Mouse (Mus musculus): ENCODE data around the gene Glra1.
"Not testable (repeated sequence)": the region's sequence is repeated elsewhere in the genome, so short reads cannot be mapped to it uniquely, and the experiment has no call there.

The Glra1 gene

GRCm38 (mm10) chr11:55607808-55608523 lies at the start of gene Glra1:
TSS of gene Glra1 (minus strand) at chr11:55608198.
- in situ Hi-C loops (cut with MboI, MseI) = no loop called here

DNA sequence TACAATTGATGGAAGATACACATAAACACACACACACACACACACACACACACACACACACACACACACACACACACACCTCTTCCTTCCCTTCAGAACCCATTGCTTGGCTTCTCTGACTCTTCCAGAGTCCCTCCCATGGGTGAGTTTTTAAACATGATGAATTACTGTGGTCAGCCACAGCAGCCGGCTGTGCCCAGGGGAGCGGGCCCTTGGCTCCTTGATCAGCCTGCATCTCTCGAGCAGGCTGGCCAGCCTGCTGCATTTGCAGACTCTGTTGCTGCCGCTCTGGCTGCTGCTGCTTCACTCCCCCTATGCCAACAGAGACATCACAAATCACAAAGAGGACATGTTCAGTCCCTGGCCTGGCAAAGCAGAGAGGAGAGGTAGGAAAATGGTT lies 29.0 kb upstream of the Glra1 start:
- in situ Hi-C loops (cut with MboI, MseI) = no loop called here

- in situ Hi-C loops (cut with MboI, MseI) = no loop called here
These were observed 25.9 kb upstream of the Glra1 start for GRCm38 (mm10) chr11:55633901-55634300.

DNA sequence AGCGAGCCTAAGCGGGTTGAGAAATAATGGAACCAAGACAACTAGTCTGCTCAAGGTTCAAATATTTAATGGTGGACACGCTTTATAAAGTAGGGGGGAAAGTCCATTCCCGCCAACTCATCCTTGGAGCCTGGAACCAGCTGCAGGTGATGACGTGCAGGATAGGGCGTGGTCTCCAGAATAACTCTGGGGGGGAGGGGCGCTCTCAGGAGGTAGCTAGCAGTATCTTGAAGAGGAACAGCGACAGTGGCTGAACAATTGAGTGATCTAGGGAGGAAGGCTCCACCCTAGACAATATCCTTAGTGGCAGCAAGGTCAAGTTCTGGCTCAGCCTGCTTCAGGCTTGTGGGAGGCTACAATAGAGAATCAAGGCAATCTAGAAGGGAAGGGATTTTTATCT lies 6.6 kb upstream of the Glra1 start:
- in situ Hi-C loops (cut with MboI, MseI) = not testable (repeated sequence)

DNA sequence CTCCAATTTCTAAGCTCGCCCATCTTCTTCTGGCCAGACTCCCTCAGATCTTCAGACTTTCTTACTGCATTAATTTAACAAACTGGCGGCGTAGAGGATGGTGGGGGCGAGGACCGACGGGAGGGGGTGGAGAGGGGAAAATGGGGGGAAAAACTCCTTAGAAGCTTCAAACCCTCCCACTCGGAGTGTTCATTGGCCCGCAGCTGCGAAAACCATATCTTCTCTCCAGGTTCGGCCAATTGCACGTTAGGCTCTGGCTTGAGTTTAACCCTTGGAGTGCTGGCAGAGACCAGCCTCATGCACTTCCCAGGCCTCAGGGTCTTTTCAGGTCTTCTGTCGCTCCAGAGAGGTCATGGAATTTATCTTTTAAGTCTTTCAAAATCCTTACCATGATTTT lies 524 bp upstream of the Glra1 start:
- in situ Hi-C loops (cut with MboI, MseI) = no loop called here

- in situ Hi-C loops (cut with MboI, MseI) = no loop called here
These were observed 761 bp downstream of the Glra1 start for GRCm38 (mm10) chr11:55607066-55607807.

DNA sequence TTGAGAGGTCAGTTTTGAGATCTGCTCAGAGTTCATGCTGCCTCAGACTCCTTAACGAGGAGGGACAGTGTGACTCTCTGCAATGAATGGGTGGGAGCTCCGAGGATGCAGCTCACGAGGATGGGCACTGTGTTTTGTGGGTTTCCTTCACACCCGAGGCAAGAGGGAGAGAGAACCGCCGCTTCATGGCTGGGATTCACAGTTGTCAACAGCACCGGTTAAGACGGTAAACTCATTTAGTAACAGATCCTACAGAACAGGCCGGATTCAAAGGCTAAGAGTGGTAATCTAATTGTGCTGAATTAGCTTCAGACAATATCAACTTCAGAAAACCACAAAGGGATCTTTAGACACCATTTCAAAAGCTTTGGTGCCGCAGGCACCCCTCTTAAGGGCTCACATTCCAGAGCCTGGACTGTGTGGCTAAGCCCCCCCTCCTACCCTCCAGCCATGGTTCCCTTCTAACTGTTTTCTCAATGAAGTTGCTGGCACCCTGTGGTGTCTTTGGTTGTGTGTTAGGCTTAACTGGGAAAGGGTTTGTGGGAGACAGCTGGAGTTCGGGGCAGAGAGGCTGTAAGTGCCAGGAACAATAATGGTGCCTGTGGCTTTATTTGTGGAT lies 6.4 kb downstream of the Glra1 start:
- in situ Hi-C loops (cut with MboI, MseI) = no loop called here

- in situ Hi-C loops (cut with MboI, MseI) = no loop called here
These were observed 12.3 kb downstream of the Glra1 start for GRCm38 (mm10) chr11:55595726-55596125.

GRCm38 (mm10) chr11:55594411-55594810 lies 13.6 kb downstream of the Glra1 start:
- in situ Hi-C loops (cut with MboI, MseI) = no loop called here

- in situ Hi-C loops (cut with MboI, MseI) = no loop called here
These were observed 16.8 kb downstream of the Glra1 start for GRCm38 (mm10) chr11:55591194-55591593.

DNA sequence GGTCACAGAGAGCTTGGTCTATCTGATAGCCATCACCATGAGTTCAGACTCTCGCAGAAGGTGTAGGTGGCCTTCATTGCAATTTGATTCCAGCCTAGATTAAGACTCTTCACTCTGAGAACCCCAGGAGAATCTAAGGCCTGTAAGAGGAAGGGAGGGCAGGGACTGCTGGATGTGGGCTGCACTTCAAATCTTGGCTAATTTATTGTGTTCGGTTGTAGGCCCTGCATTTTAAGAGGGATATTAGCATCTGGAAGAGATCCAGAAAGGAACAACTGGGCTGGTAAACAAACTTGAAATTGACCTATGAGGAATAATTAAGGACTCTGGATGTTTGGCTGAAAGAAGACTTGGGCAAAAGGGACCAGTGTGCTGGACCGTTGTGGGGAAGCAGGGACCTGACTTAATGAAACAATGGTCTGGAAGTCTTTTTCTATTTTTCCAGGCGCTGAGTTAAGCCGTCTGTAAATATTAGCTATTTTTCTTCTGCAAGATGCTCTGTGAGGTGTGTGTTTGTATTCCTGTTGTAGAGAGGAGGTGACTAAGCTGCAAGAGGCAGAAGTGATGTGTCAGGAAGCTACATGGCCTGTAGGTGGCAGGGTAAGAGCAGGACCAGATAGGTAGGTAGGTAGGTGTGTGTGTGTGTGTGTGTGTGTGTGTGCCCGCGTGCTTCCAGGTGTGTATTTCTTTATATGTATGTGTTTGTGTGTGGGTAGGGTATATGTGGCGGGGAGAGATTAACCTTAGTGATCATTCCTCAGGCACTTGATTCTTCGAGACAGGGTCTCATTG lies 18.4 kb downstream of the Glra1 start:
- in situ Hi-C loops (cut with MboI, MseI) = no loop called here

DNA sequence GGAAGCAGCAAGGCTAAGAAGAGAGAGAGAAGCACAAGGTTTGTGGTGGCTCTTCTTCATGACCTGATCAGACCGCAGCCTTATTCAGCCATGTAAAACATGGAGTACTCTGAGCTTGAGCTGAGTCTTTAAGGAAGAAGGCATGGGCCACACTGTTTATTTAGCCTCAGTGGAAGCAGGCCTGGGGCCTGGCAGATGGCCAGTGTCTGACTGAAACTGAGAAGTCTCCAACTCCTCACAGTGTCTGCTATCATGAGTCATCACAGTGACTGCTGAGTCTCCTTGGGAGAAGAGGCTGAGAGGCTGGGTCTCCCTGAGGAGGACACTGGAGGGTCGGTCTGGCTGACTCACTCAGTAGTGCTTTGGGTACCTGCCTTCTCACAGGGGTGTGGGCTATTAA lies 33.6 kb downstream of the Glra1 start:
- in situ Hi-C loops (cut with MboI, MseI) = no loop called here

- in situ Hi-C loops (cut with MboI, MseI) = no loop called here
These were observed 36.9 kb downstream of the Glra1 start for GRCm38 (mm10) chr11:55571144-55571543.

DNA sequence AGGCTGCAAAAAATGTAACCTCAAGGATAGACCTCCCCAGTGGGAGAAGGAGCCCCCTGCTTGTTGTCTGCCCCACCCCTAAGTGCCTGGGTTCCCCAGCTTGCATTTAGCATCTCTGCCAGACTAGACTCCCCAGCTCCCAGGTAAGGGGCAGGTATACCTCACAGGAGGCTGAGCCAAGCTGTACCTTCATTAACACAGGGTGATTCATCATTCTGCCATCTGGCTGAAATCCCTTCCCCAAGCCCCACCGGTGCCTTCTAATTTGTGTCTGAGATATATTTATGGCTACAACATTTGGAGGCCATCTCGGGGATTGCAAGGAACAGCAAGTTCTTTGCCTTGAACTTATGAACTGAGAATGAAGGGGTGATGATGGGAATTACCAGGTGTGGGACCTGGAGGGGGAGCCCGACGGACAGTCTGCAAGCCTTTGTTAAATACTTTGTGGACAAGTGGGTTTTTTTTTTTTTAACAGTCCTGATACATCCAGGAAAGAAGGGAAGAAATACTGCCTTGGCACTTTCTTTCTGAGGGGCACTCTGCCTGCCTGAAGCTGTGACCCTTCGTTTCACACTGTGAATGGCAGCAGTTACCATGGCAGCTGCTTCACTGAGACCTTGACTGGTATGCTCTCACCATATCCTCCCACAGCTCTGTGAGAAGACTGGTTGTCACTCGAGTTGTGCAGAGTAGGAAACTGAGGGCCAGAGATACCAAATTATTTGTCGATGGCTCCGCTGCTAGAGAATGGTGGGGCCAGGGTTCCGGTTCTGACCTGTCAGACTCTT lies 41.5 kb downstream of the Glra1 start:
- in situ Hi-C loops (cut with MboI, MseI) = loop anchor here (10.0 kb wide), 1 partner anchor 138 kb away; no protein-coding TSS in a partner anchor

DNA sequence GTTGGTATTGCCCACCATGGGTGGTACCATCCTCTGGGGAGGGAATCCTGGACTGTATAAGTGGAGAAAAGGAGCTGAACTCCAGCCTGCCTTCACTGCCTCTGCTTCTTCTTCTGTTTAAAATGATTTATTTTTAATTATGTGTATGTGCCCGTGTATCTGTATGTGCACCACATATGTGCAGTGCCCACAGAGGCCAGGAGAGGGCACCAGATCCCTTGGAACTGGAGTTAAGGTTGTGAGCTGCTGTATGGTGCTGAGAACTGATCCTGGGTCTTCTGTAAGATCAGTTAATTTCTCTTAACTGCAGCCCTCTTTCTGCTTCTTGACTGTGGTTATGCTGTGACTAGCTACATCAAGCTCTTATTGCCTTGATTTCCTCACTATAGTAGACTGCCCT lies 62.3 kb downstream of the Glra1 start:
- in situ Hi-C loops (cut with MboI, MseI) = no loop called here

DNA sequence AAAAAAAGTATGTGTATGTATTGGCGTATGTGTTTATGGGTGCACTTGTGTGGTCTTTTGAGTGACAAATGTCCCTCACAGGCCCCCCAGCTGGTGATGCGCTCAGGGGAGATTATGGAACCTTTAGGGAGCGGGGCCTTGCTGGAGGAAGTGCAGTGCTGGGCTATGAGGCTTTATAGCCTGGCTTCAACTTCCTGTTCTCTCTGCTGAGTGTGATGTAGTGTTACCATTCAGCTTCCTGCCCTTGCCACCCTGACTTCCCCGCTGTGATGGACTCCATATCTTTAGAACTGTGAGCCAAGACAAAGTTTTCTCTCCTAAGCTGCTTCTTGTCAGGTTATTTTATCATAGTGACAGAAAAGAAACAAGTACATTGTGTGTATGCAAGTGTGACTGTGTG lies 65.3 kb downstream of the Glra1 start:
- in situ Hi-C loops (cut with MboI, MseI) = no loop called here

GRCm38 (mm10) chr11:55542128-55542527 lies 65.9 kb downstream of the Glra1 start:
- in situ Hi-C loops (cut with MboI, MseI) = no loop called here

- in situ Hi-C loops (cut with MboI, MseI) = no loop called here
These were observed 73.2 kb downstream of the Glra1 start for GRCm38 (mm10) chr11:55534766-55535165.

- in situ Hi-C loops (cut with MboI, MseI) = no loop called here
These were observed 74.6 kb downstream of the Glra1 start for GRCm38 (mm10) chr11:55533378-55533777.

GRCm38 (mm10) chr11:55530741-55531140 lies 77.3 kb downstream of the Glra1 start:
- in situ Hi-C loops (cut with MboI, MseI) = no loop called here
